Mouse (Mus musculus) heart, embryonic 14.5 days (tissue): ENCODE data around the gene Ttll3. TPM values are rescaled to one million over a fixed set of nuclear protein-coding genes. Genes with fewer than 3 reads are reported as not detected.

ENCODE experiments used
- ATAC-seq: fragments of 200-750 bp; cut with Nextera tagmentation; 2 replicates; pipeline ENCODE4 v1.8.0; 2017; ENCODE audit warnings: low read depth, moderate TSS enrichment; ENCODE audit not compliant: insufficient number of reproducible peaks, insufficient read depth, low FRiP score
- H3K27ac ChIP-seq, 2 experiments: fragments of 200-500 bp in 1 of 2; fragments of 300-500 bp in 1 of 2; sonication (generic) in 1 of 2; replicated peaks in 1 of 2; 2 replicates each; pipeline ENCODE4 v1.5.1; 2012 to 2014; ENCODE audit warnings: low read depth in 2 of 2, low read length in 2 of 2, control low read depth in 1 of 2, mild to moderate bottlenecking in 1 of 2, mixed read lengths in 1 of 2; ENCODE audit not compliant: control insufficient read depth in 1 of 2, insufficient read depth in 1 of 2
- H3K27me3 ChIP-seq: fragments of 300-500 bp; sonication (generic); 2 replicates; pipeline ENCODE4 v1.6.1; 2014; ENCODE audit warnings: mild to moderate bottlenecking, low read length, control low read depth; ENCODE audit not compliant: control insufficient read depth, insufficient read depth
- H3K36me3 ChIP-seq: fragments of 300-500 bp; sonication (generic); 2 replicates; pipeline ENCODE4 v1.6.1; 2014; ENCODE audit warnings: mild to moderate bottlenecking, control low read depth, low read length, mixed read lengths; ENCODE audit not compliant: control insufficient read depth, insufficient read depth
- H3K4me1 ChIP-seq, 2 experiments: fragments of 200-500 bp in 1 of 2; fragments of 300-500 bp in 1 of 2; sonication (generic) in 1 of 2; 2 replicates each; pipeline ENCODE4 v1.6.1; 2012 to 2014; ENCODE audit warnings: low read length in 2 of 2, control low read depth in 1 of 2, mixed read lengths in 1 of 2; ENCODE audit not compliant: control insufficient read depth in 2 of 2, insufficient read depth in 2 of 2
- H3K4me2 ChIP-seq: fragments of 300-500 bp; sonication (generic); 2 replicates; pipeline ENCODE4 v1.6.1; 2014; ENCODE audit warnings: mild to moderate bottlenecking, low read length
- H3K4me3 ChIP-seq, 2 experiments: fragments of 200-500 bp in 1 of 2; fragments of 300-500 bp in 1 of 2; sonication (generic) in 1 of 2; 2 replicates each; pipeline ENCODE4 v1.5.1; 2012 to 2014; ENCODE audit warnings: low read length in 2 of 2, mild to moderate bottlenecking in 2 of 2, control low read depth in 1 of 2, low read depth in 1 of 2, moderate library complexity in 1 of 2; ENCODE audit not compliant: control insufficient read depth in 1 of 2, insufficient read depth in 1 of 2
- H3K9ac ChIP-seq: fragments of 300-500 bp; sonication (generic); 2 replicates; pipeline ENCODE4 v1.6.1; 2014; ENCODE audit warnings: mild to moderate bottlenecking, low read length
- H3K9me3 ChIP-seq: fragments of 300-500 bp; sonication (generic); 2 replicates; pipeline ENCODE4 v1.6.1; 2016; ENCODE audit warnings: low read length, control low read depth; ENCODE audit not compliant: control insufficient read depth
- WGBS: fragments of 180-500 bp; shearing (Covaris S2); extraction: QIAGEN DNeasy Blood & Tissue Kit; methylation state at CpG from one replicate; pipeline ENCODE4 v1.1.7; 2014; 5-methylcytosine and 5-hydroxymethylcytosine counted together
- polyA plus RNA-seq: library from polyadenylated mRNA; unstranded; fragments of >200 nt; fragmentation: Nextera tagmentation; extraction: Ambion mirVana; gene quantifications from 2 replicates; pipeline ENCODE4 v1.2.1, GENCODE M21; 2014

The Ttll3 gene
- polyA plus RNA-seq, 1 experiment from 2014 or later, result 1.4 TPM

DNA sequence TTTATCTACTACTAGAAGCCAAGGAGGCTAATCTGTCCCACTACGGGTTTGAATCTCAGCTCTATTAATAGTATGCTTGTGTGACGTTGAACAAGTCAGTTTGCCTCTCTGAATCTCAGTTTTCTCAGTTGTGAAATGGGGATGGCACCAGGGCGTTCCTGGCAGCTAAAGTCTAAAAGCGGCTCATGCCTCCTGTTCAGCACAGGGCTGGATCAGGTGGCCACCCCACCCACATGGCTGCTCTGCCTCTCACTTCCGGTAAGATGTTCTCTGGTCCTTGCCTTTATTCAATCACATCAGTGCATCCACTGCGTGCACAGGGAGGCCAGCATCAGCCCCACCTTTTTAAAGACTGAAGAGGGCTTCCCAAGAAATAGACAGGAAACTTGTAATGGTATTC, 16.4 kb downstream of the Ttll3 start:
- Histone ChIP-seq H3K9ac (no peak overlapping the region), H3K9me3 (no peaks in the 10 kb centered on the region), H3K4me2 (no peak overlapping the region), H3K27ac (no peak overlapping the region), H3K4me1 (no peaks in the 10 kb centered on the region), H3K4me3 (no peak overlapping the region), H3K36me3 (peaks cover 17% of the 10 kb centered on the region; the same call in 1 of the 2 replicates), H3K27me3 (no peaks in the 10 kb centered on the region)
- ATAC-seq, result no peak
- WGBS, result 69% methylated on average over 6 of the region's 6 CpGs

- 75% methylated on average over 9 of the region's 9 CpGs for whole genome bisulfite sequencing
These were observed 17.6 kb downstream of the Ttll3 start for GRCm38 (mm10) chr6:113406683-113407082.

GRCm38 (mm10) chr6:113410001-113410400, 20.9 kb downstream of the Ttll3 start:
- Histone ChIP-seq H3K4me3 (no peak overlapping the region), H3K4me1 (no peaks in the 10 kb centered on the region), H3K27ac (no peak overlapping the region), H3K9me3 (no peaks in the 10 kb centered on the region), H3K4me2 (no peak overlapping the region), H3K9ac (no peak overlapping the region), H3K27me3 (no peaks in the 10 kb centered on the region), H3K36me3 (peaks cover 17% of the 10 kb centered on the region; the same call in 1 of the 2 replicates)
- no peak for ATAC-seq
- WGBS, result 50% methylated on average over 1 of the region's 1 CpGs

More at GRCm38 (mm10) chr6:113406683-113407082, 17.6 kb downstream of the Ttll3 start:
- Histone ChIP-seq H3K9ac (no peak overlapping the region), H3K27me3 (no peaks in the 10 kb centered on the region), H3K4me2 (no peak overlapping the region), H3K27ac (no peak overlapping the region), H3K9me3 (no peaks in the 10 kb centered on the region), H3K36me3 (peaks cover 17% of the 10 kb centered on the region; the same call in 1 of the 2 replicates), H3K4me1 (no peaks in the 10 kb centered on the region), H3K4me3 (no peak overlapping the region)
- ATAC-seq, result no peak

DNA sequence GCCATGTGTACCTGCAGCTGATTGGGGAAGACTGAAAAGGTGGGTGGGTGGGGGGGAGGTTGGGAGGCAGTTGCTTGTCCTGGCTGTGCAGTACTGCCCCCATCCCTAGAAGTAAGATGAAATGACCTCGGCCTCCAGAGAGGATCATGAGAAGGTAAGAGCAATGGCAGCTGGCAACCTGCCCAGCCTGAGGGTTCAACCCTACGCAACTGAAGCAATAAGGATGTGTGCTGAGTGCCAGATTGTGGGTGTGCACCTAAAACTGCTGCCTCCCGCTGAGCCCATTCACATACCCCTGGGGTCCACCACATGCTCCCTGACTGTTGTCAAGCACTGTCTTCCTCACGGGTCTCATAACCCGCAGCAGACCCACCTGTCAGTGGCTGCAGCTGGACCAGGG, 27.4 kb downstream of the Ttll3 start:
- peaks cover 4 to 14% of the 10 kb centered on the region in 2 experiments; a peak in 3 of 4 replicates for H3K4me1 ChIP-seq
- H3K9ac ChIP-seq, result no peak overlapping the region
- H3K27ac ChIP-seq, result no peak overlapping the region
- no peaks in the 10 kb centered on the region for H3K27me3 ChIP-seq
- H3K4me3 ChIP-seq, result no peak overlapping the region
- no peaks in the 10 kb centered on the region for H3K9me3 ChIP-seq
- H3K4me2 ChIP-seq, result no peak overlapping the region
- peaks cover 4% of the 10 kb centered on the region; the same call in 1 of the 2 replicates for H3K36me3 ChIP-seq
- 71% methylated on average over 5 of the region's 5 CpGs for whole genome bisulfite sequencing
- ATAC-seq, result no peak

- peak; percentile 31 for ATAC-seq
- Histone ChIP-seq H3K36me3 (peaks cover 4% of the 10 kb centered on the region; the same call in 1 of the 2 replicates), H3K4me1 (peaks cover 4 to 14% of the 10 kb centered on the region in 2 experiments; a peak in 3 of 4 replicates), H3K27me3 (no peaks in the 10 kb centered on the region), H3K4me2 (peak overlapping the region; percentile 90), H3K4me3 (peak overlapping the region; percentile 49 to 79), H3K27ac (0 out of 4 replicates have a peak overlapping the region, but pooled peaks of 1 of the 2 experiments have one; percentile 0), H3K9me3 (no peaks in the 10 kb centered on the region), H3K9ac (peak overlapping the region; percentile 74)
- WGBS, result 11% methylated on average over 16 of the region's 16 CpGs
These were observed 29.6 kb downstream of the Ttll3 start for GRCm38 (mm10) chr6:113418441-113419198.

- Histone ChIP-seq H3K36me3 (peaks cover 4% of the 10 kb centered on the region; the same call in 1 of the 2 replicates), H3K9me3 (no peaks in the 10 kb centered on the region), H3K9ac (peak within 1 kb of the TSS; percentile 74), H3K27me3 (no peaks in the 10 kb centered on the region), H3K4me3 (peak within 1 kb of the TSS; percentile 49 to 79), H3K4me2 (peak within 1 kb of the TSS; percentile 90), H3K27ac (0 out of 4 replicates have a peak within 1 kb of the TSS, but pooled peaks of 1 of the 2 experiments have one; percentile 0), H3K4me1 (peaks cover 4 to 14% of the 10 kb centered on the region in 2 experiments; a peak in 3 of 4 replicates)
- peak; percentile 95 for ATAC-seq
- under 1% methylated on average over 25 of the region's 25 CpGs for WGBS
These were observed 30.1 kb downstream of the Ttll3 start, which contains the start of gene Rpusd3 for GRCm38 (mm10) chr6:113419199-113419587. Gene Rpusd3 (minus strand): TSS chr6:113419340.

DNA sequence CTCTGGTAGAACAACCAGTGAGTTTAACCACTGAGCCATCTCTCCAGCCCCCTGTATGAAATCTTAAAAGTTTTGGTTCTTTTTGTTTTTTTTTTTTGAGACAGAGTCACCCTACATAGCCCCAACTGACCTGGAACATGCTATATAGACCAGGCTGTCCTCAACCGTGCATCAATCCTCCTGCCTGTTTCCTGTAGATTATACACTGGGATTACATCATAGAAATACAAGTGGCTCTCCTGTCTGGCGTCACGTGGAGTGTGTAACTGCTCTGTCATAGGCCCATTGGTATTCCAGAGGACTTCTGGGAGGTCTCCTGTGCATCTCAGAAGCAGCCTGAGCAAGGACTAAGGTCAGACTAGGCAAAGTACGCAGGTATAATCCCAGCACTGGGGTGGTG, 33.9 kb downstream of the Ttll3 start:
- Histone ChIP-seq H3K9me3 (no peaks in the 10 kb centered on the region; the same call in 1 of the 2 replicates), H3K36me3 (no peaks in the 10 kb centered on the region), H3K4me2 (no peak overlapping the region), H3K4me3 (no peak overlapping the region), H3K27ac (no peak overlapping the region), H3K27me3 (no peaks in the 10 kb centered on the region), H3K4me1 (peaks cover 4 to 10% of the 10 kb centered on the region in 2 experiments; a peak in 3 of 4 replicates), H3K9ac (no peak overlapping the region)
- no peak for ATAC-seq
- WGBS, result 48% methylated on average over 4 of the region's 4 CpGs
